In genomic region chr19:8724392-8724791, GRCm38 (mm10) we compare ENCODE assay signal across 8 mouse cellular contexts. TPM values are rescaled to one million over a fixed set of nuclear protein-coding genes. Genes with fewer than 3 reads are reported as not detected.
A peak's percentile ranks its signal among the peaks of the same experiment; 100 is the strongest.
DNase-seq lines count a peak whose midpoint lies in the region; ATAC-seq and TF ChIP-seq lines count a peak whose summit lies in the region.
"Had no signal": no experiment of that assay in that cellular context is flagged by ENCODE, and none has a peak within 500 bp of the region (broad histone marks: within the 10 kb centered on the region; RNA-seq: fewer than 3 reads in every experiment).

No protein-coding gene starts in this region.

- peak overlapping the region; percentile 64 for H3K4me2 ChIP-seq in lung, postnatal 0 days (replicated peaks; ENCODE audit: low read depth, low read length)
- H3K4me2 ChIP-seq in limb, embryonic 13.5 days (replicated peaks): peak overlapping the region; percentile 76
- peak overlapping the region; percentile 85 for H3K4me2 ChIP-seq in stomach, embryonic 16.5 days (ENCODE audit: low read depth, low read length)

- WGBS in lung, postnatal 0 days: 0% methylated on average over 2 of the region's 2 CpGs
- WGBS in forebrain, embryonic 10.5 days: 6% methylated on average over 2 of the region's 2 CpGs
- 1% methylated on average over 2 of the region's 2 CpGs for WGBS in limb, embryonic 13.5 days
- 3% methylated on average over 2 of the region's 2 CpGs for WGBS in stomach, embryonic 16.5 days

- H3K4me1 ChIP-seq in lung, postnatal 0 days (ENCODE audit: insufficient read depth, low read depth, low read length): no peaks in the 10 kb centered on the region; the same call in 1 of the 2 replicates
- H3K4me1 ChIP-seq in forebrain, embryonic 10.5 days: peaks cover 36% of the 10 kb centered on the region
- H3K4me1 ChIP-seq in limb, embryonic 13.5 days: peaks cover 33% of the 10 kb centered on the region
- H3K4me1 ChIP-seq in stomach, embryonic 16.5 days (ENCODE audit: control insufficient read depth, insufficient read depth, low read length): peaks cover 23% of the 10 kb centered on the region

- peaks cover 12% of the 10 kb centered on the region; the same call in 1 of the 2 replicates for H3K36me3 ChIP-seq in lung, postnatal 0 days (ENCODE audit: insufficient read depth, low read length)
- peaks cover 34% of the 10 kb centered on the region for H3K36me3 ChIP-seq in forebrain, embryonic 10.5 days (replicated peaks)
- H3K36me3 ChIP-seq in limb, embryonic 13.5 days: peaks cover 30% of the 10 kb centered on the region
- peaks cover 26% of the 10 kb centered on the region for H3K36me3 ChIP-seq in stomach, embryonic 16.5 days (ENCODE audit: control insufficient read depth, insufficient read depth, low read length)

- H3K27ac ChIP-seq in lung, postnatal 0 days (ENCODE audit: low read length): no peak overlapping the region
- peak overlapping the region; percentile 97 for H3K27ac ChIP-seq in forebrain, embryonic 10.5 days
- peak overlapping the region; percentile 89 for H3K27ac ChIP-seq in limb, embryonic 13.5 days
- peak overlapping the region; percentile 95 for H3K27ac ChIP-seq in stomach, embryonic 16.5 days (ENCODE audit: low read length)

- no peaks in the 10 kb centered on the region for H3K9me3 ChIP-seq in lung, postnatal 0 days (ENCODE audit: low read length)
- H3K9me3 ChIP-seq in forebrain, embryonic 10.5 days: no peaks in the 10 kb centered on the region
- no peaks in the 10 kb centered on the region for H3K9me3 ChIP-seq in limb, embryonic 13.5 days
- H3K9me3 ChIP-seq in stomach, embryonic 16.5 days (replicated peaks; ENCODE audit: control insufficient read depth, low read length): no peaks in the 10 kb centered on the region

- no peak for TF ChIP-seq CTCF in lung, postnatal 0 days (IDR thresholded peaks at IDR 0.05)

- DNase-seq in lung, postnatal 0 days (ENCODE audit: low spot score): no peak
- no peak for DNase-seq in lung, postnatal 4 days
- no peak for DNase-seq in forebrain, embryonic 10.5 days (ENCODE audit: extremely low spot score, low spot score)
- no peak for DNase-seq in cerebellum, adult 18-20 months
- DNase-seq in gastrocnemius, postnatal 10 days: no peak
- DNase-seq: layer of hippocampus, postnatal 36 days had no signal

- H3K9ac ChIP-seq in lung, postnatal 0 days (replicated peaks; ENCODE audit: low read depth): peak overlapping the region; percentile 82
- H3K9ac ChIP-seq in limb, embryonic 13.5 days: peak overlapping the region; percentile 98
- peak overlapping the region; percentile 97 for H3K9ac ChIP-seq in stomach, embryonic 16.5 days (ENCODE audit: low read length)

- TF ChIP-seq EP300 in lung, postnatal 0 days (IDR thresholded peaks at IDR 0.05): no peak

- peak overlapping the region; percentile 70; the same call in 1 of the 2 replicates for H3K4me3 ChIP-seq in lung, postnatal 0 days (ENCODE audit: low read depth, low read length)
- peak overlapping the region; percentile 66 for H3K4me3 ChIP-seq in forebrain, embryonic 10.5 days
- peak overlapping the region; percentile 83 for H3K4me3 ChIP-seq in limb, embryonic 13.5 days
- H3K4me3 ChIP-seq in stomach, embryonic 16.5 days (replicated peaks; ENCODE audit: low read length): peak overlapping the region; percentile 97

- ATAC-seq in lung, postnatal 0 days: no peak
- no peak for ATAC-seq in limb, embryonic 13.5 days (ENCODE audit: low FRiP score, low read depth)
- no peak for ATAC-seq in stomach, embryonic 16.5 days (ENCODE audit: insufficient read depth, low FRiP score)

- H3K27me3 ChIP-seq in lung, postnatal 0 days (replicated peaks; ENCODE audit: insufficient read depth, low read length): no peaks in the 10 kb centered on the region
- H3K27me3 ChIP-seq in forebrain, embryonic 10.5 days (ENCODE audit: poor library complexity, severe bottlenecking): no peaks in the 10 kb centered on the region
- no peaks in the 10 kb centered on the region for H3K27me3 ChIP-seq in limb, embryonic 13.5 days
- H3K27me3 ChIP-seq in stomach, embryonic 16.5 days (ENCODE audit: control insufficient read depth, insufficient read depth, low read length): no peaks in the 10 kb centered on the region

RNA-seq across cellular contexts. Expression of gene Slc3a2, which starts 1.2 kb away (rescaled TPM):
- 91.8 and 97.9 TPM in 2 replicates for polyA plus RNA-seq in lung, postnatal 0 days (2015; fragmentation: Nextera tagmentation; extraction: Ambion mirVana)
- polyA plus RNA-seq in forebrain, embryonic 10.5 days (2016; fragmentation: Nextera tagmentation; extraction: Ambion mirVana): 136 and 149 TPM in 2 replicates
- polyA plus RNA-seq in limb, embryonic 13.5 days (2015; fragmentation: Nextera tagmentation; extraction: Ambion mirVana): 101 and 103 TPM in 2 replicates
- polyA plus RNA-seq in stomach, embryonic 16.5 days (2015; fragmentation: Nextera tagmentation; extraction: Ambion mirVana): 111 and 116 TPM in 2 replicates
- 10 to 100 TPM; 29.4 to 36.7 TPM for total RNA-seq in gastrocnemius, postnatal 10 days (2021)

RNA-seq across cellular contexts. Expression of gene Wdr74, which starts 11.2 kb away (rescaled TPM):
- 45.3 and 48.7 TPM in 2 replicates for polyA plus RNA-seq in lung, postnatal 0 days (2015; fragmentation: Nextera tagmentation; extraction: Ambion mirVana)
- polyA plus RNA-seq in forebrain, embryonic 10.5 days (2016; fragmentation: Nextera tagmentation; extraction: Ambion mirVana): 120 and 126 TPM in 2 replicates
- polyA plus RNA-seq in limb, embryonic 13.5 days (2015; fragmentation: Nextera tagmentation; extraction: Ambion mirVana): 98.7 TPM in 2 replicates
- 83.0 and 83.5 TPM in 2 replicates for polyA plus RNA-seq in stomach, embryonic 16.5 days (2015; fragmentation: Nextera tagmentation; extraction: Ambion mirVana)
- total RNA-seq in gastrocnemius, postnatal 10 days (2021): 10 to 100 TPM; 26.5 to 27.4 TPM

RNA-seq across cellular contexts. Expression of gene 1700092M07Rik, which starts 16.1 kb away (rescaled TPM):
- 0.75 and 0.82 TPM in 2 replicates for polyA plus RNA-seq in lung, postnatal 0 days (2015; fragmentation: Nextera tagmentation; extraction: Ambion mirVana)
- 3.4 and 3.7 TPM in 2 replicates for polyA plus RNA-seq in forebrain, embryonic 10.5 days (2016; fragmentation: Nextera tagmentation; extraction: Ambion mirVana)
- polyA plus RNA-seq in limb, embryonic 13.5 days (2015; fragmentation: Nextera tagmentation; extraction: Ambion mirVana): 2.1 TPM in 2 replicates
- 1.1 and 2.1 TPM in 2 replicates for polyA plus RNA-seq in stomach, embryonic 16.5 days (2015; fragmentation: Nextera tagmentation; extraction: Ambion mirVana)
- total RNA-seq in gastrocnemius, postnatal 10 days (2021): under 1 TPM in 1 of 2 experiments, not detected in 1; 0.65 TPM

RNA-seq across cellular contexts. Expression of gene Stx5a, which starts 16.8 kb away (rescaled TPM):
- polyA plus RNA-seq in lung, postnatal 0 days (2015; fragmentation: Nextera tagmentation; extraction: Ambion mirVana): 130 and 143 TPM in 2 replicates
- polyA plus RNA-seq in forebrain, embryonic 10.5 days (2016; fragmentation: Nextera tagmentation; extraction: Ambion mirVana): 86.8 and 87.8 TPM in 2 replicates
- 194 and 205 TPM in 2 replicates for polyA plus RNA-seq in limb, embryonic 13.5 days (2015; fragmentation: Nextera tagmentation; extraction: Ambion mirVana)
- 146 and 148 TPM in 2 replicates for polyA plus RNA-seq in stomach, embryonic 16.5 days (2015; fragmentation: Nextera tagmentation; extraction: Ambion mirVana)
- 10 to 100 TPM; 35.6 to 46.3 TPM for total RNA-seq in gastrocnemius, postnatal 10 days (2021)

RNA-seq across cellular contexts. Expression of gene Nxf1, which starts 32.5 kb away (rescaled TPM):
- 88.8 and 89.7 TPM in 2 replicates for polyA plus RNA-seq in lung, postnatal 0 days (2015; fragmentation: Nextera tagmentation; extraction: Ambion mirVana)
- polyA plus RNA-seq in forebrain, embryonic 10.5 days (2016; fragmentation: Nextera tagmentation; extraction: Ambion mirVana): 254 and 275 TPM in 2 replicates
- polyA plus RNA-seq in limb, embryonic 13.5 days (2015; fragmentation: Nextera tagmentation; extraction: Ambion mirVana): 214 and 217 TPM in 2 replicates
- 150 and 165 TPM in 2 replicates for polyA plus RNA-seq in stomach, embryonic 16.5 days (2015; fragmentation: Nextera tagmentation; extraction: Ambion mirVana)
- 10 to 100 TPM; 40.8 to 61.8 TPM for total RNA-seq in gastrocnemius, postnatal 10 days (2021)
